ENCODE assay signal across 8 mouse cellular contexts in the genomic region with DNA sequence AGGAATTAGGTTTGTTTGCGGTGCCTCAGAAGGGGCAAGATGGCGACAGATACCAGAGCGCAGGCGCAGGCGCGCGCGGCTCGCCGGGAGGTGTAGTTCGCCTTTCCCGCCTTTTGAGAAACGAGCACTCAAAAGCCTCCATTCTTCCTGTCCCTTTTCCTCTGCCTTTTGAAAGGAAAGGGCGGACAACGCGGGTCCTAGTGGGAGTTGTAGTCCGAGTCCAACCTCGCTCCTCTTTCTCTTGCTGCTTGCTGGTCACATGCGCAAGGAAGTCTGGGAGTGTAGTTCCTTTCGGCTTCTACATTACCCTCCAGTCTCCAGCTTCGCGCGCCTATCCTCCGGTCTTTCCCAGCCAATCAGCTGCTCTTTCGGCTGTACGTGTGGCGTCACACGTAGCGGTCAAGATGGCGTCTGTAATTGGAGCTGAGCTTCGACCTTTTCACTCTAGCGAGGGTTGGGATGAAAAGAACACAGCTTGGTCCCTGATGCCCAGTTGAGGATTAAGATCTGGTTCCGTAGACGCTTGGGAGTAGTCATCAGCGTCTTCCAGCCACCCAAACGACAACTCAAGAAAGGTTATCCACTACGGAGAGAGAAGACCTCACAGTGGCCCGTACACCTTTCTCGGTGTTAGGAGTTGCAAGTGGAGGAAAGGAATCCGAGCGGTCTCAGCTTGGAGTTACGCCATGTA. TPM values are rescaled to one million over a fixed set of nuclear protein-coding genes. Genes with fewer than 3 reads are reported as not detected.
DNase-seq lines count a peak whose midpoint lies in the region; ATAC-seq and TF ChIP-seq lines count a peak whose summit lies in the region.

TSS of gene Emsy (minus strand) at position 253 of the 691 bp plus-strand sequence.

- peak within 1 kb of the TSS; percentile 100 for H3K4me3 ChIP-seq in E14TG2a.4 (replicated peaks; ENCODE audit: low read length)
- peak within 1 kb of the TSS; percentile 93 for H3K4me3 ChIP-seq in forebrain, embryonic 12.5 days (replicated peaks)
- peak within 1 kb of the TSS; percentile 84 for H3K4me3 ChIP-seq in heart, postnatal 0 days (ENCODE audit: low read depth, low read length)
- H3K4me3 ChIP-seq in liver, embryonic 16.5 days (ENCODE audit: low read depth, low read length) = peak within 1 kb of the TSS; percentile 99
- peak within 1 kb of the TSS; percentile 93 for H3K4me3 ChIP-seq in neural tube, embryonic 13.5 days
- H3K4me3 ChIP-seq in testis, adult 2 months (ENCODE audit: control insufficient read depth, low read depth, low read length) = peak within 1 kb of the TSS; percentile 99

- TF ChIP-seq POLR2A in testis, adult 2 months (IDR thresholded peaks at IDR 0.05; ENCODE audit: control insufficient read depth, low read depth, low read length) = peak; percentile 85

- WGBS in forebrain, embryonic 12.5 days = under 1% methylated on average over 42 of the region's 42 CpGs
- under 1% methylated on average over 42 of the region's 42 CpGs for WGBS in heart, postnatal 0 days
- WGBS in liver, embryonic 16.5 days (ENCODE audit: insufficient replicate concordance) = under 1% methylated on average over 42 of the region's 42 CpGs
- under 1% methylated on average over 42 of the region's 42 CpGs for WGBS in neural tube, embryonic 13.5 days

- H3K4me2 ChIP-seq in forebrain, embryonic 12.5 days = peak within 1 kb of the TSS; percentile 78
- peak within 1 kb of the TSS; percentile 70 for H3K4me2 ChIP-seq in heart, postnatal 0 days (ENCODE audit: low read depth, low read length)
- peak within 1 kb of the TSS; percentile 94 for H3K4me2 ChIP-seq in liver, embryonic 16.5 days (ENCODE audit: low read depth, low read length)
- peak within 1 kb of the TSS; percentile 79 for H3K4me2 ChIP-seq in neural tube, embryonic 13.5 days

- H3K27me3 ChIP-seq in E14TG2a.4 (ENCODE audit: insufficient read depth, low read length) = no peaks in the 10 kb centered on the region
- H3K27me3 ChIP-seq in forebrain, embryonic 12.5 days = no peaks in the 10 kb centered on the region
- no peaks in the 10 kb centered on the region for H3K27me3 ChIP-seq in heart, postnatal 0 days (ENCODE audit: control insufficient read depth, insufficient read depth, low read length)
- no peaks in the 10 kb centered on the region for H3K27me3 ChIP-seq in liver, embryonic 16.5 days (ENCODE audit: control insufficient read depth, insufficient read depth, low read depth, low read length)
- H3K27me3 ChIP-seq in neural tube, embryonic 13.5 days = no peaks in the 10 kb centered on the region
- no peaks in the 10 kb centered on the region for H3K27me3 ChIP-seq in testis, adult 2 months (ENCODE audit: control insufficient read depth, insufficient read depth, low read length)

- TF ChIP-seq EP300 in heart, postnatal 0 days (IDR thresholded peaks at IDR 0.05; ENCODE audit: low read depth) = peak; percentile 59; the same call in 1 of the 2 replicates

- DNase-seq in c-Kit-positive CD71-positive TER-119-positive erythroid progenitor cells, embryonic 14.5 days (ENCODE audit: low spot score) = peak; percentile 93
- DNase-seq in heart, postnatal 0 days (ENCODE audit: low spot score) = peak; percentile 100
- peak; percentile 91 to 95 for DNase-seq in kidney, postnatal 4 days

- H3K4me1 ChIP-seq in E14TG2a.4 (replicated peaks; ENCODE audit: low read depth, low read length) = peaks cover 24% of the 10 kb centered on the region
- H3K4me1 ChIP-seq in forebrain, embryonic 12.5 days = peaks cover 28% of the 10 kb centered on the region
- H3K4me1 ChIP-seq in heart, postnatal 0 days (ENCODE audit: control insufficient read depth, insufficient read depth) = peaks cover 25% of the 10 kb centered on the region
- H3K4me1 ChIP-seq in liver, embryonic 16.5 days (ENCODE audit: control insufficient read depth, low read depth, low read length) = peaks cover 15% of the 10 kb centered on the region
- H3K4me1 ChIP-seq in neural tube, embryonic 13.5 days (replicated peaks) = peaks cover 44% of the 10 kb centered on the region
- no peaks in the 10 kb centered on the region for H3K4me1 ChIP-seq in testis, adult 2 months (ENCODE audit: control insufficient read depth, insufficient read depth, low read length)

- no peaks in the 10 kb centered on the region for H3K9me3 ChIP-seq in E14TG2a.4 (ENCODE audit: low read length)
- H3K9me3 ChIP-seq in forebrain, embryonic 12.5 days = no peaks in the 10 kb centered on the region
- H3K9me3 ChIP-seq in heart, postnatal 0 days (replicated peaks; ENCODE audit: control insufficient read depth, low read length) = no peaks in the 10 kb centered on the region
- H3K9me3 ChIP-seq in liver, embryonic 16.5 days (replicated peaks; ENCODE audit: control insufficient read depth, low read length) = no peaks in the 10 kb centered on the region
- no peaks in the 10 kb centered on the region for H3K9me3 ChIP-seq in neural tube, embryonic 13.5 days

- TF ChIP-seq CTCF in E14TG2a.4 (conservative IDR thresholded peaks at IDR 0.05; ENCODE audit: low read length) = no peak
- no peak for TF ChIP-seq CTCF in heart, postnatal 0 days (IDR thresholded peaks at IDR 0.05; ENCODE audit: low read depth)
- no peak for TF ChIP-seq CTCF in testis, adult 2 months (IDR thresholded peaks at IDR 0.05; ENCODE audit: control insufficient read depth, insufficient read depth, insufficient replicate concordance, low read depth, low read length)

- H3K36me3 ChIP-seq in E14TG2a.4 (ENCODE audit: insufficient read depth, low read length) = peaks cover 51% of the 10 kb centered on the region
- peaks cover 24% of the 10 kb centered on the region for H3K36me3 ChIP-seq in forebrain, embryonic 12.5 days (replicated peaks)
- peaks cover 19% of the 10 kb centered on the region for H3K36me3 ChIP-seq in heart, postnatal 0 days (replicated peaks; ENCODE audit: control insufficient read depth, insufficient read depth, low read length)
- peaks cover 10% of the 10 kb centered on the region for H3K36me3 ChIP-seq in liver, embryonic 16.5 days (ENCODE audit: control insufficient read depth, insufficient read depth)
- peaks cover 20% of the 10 kb centered on the region for H3K36me3 ChIP-seq in neural tube, embryonic 13.5 days
- no peaks in the 10 kb centered on the region for H3K36me3 ChIP-seq in testis, adult 2 months (ENCODE audit: control insufficient read depth, insufficient read depth, low read length)

- peak within 1 kb of the TSS; percentile 95 for H3K9ac ChIP-seq in forebrain, embryonic 12.5 days
- H3K9ac ChIP-seq in heart, postnatal 0 days (replicated peaks; ENCODE audit: low read depth, low read length) = peak within 1 kb of the TSS; percentile 83
- peak within 1 kb of the TSS; percentile 89 for H3K9ac ChIP-seq in liver, embryonic 16.5 days (ENCODE audit: low read depth, low read length)
- peak within 1 kb of the TSS; percentile 91 for H3K9ac ChIP-seq in neural tube, embryonic 13.5 days

- peak; percentile 96 for ATAC-seq in forebrain, embryonic 12.5 days (ENCODE audit: low FRiP score)
- ATAC-seq in heart, postnatal 0 days (ENCODE audit: insufficient read depth, low read depth) = peak; percentile 96
- peak; percentile 94 for ATAC-seq in liver, embryonic 16.5 days (ENCODE audit: low read depth)
- ATAC-seq in neural tube, embryonic 13.5 days (ENCODE audit: low read depth) = peak; percentile 96

- peak within 1 kb of the TSS; percentile 97 for H3K27ac ChIP-seq in forebrain, embryonic 12.5 days
- H3K27ac ChIP-seq in heart, postnatal 0 days (ENCODE audit: low read depth) = peak within 1 kb of the TSS; percentile 95
- H3K27ac ChIP-seq in liver, embryonic 16.5 days (ENCODE audit: low read length) = peak within 1 kb of the TSS; percentile 92
- peak within 1 kb of the TSS; percentile 96 for H3K27ac ChIP-seq in neural tube, embryonic 13.5 days (replicated peaks)
- H3K27ac ChIP-seq in testis, adult 2 months (ENCODE audit: control insufficient read depth, insufficient read depth, low read depth, low read length) = peak within 1 kb of the TSS; percentile 92

RNA-seq across cellular contexts. Expression of gene Emsy, which starts in this region (rescaled TPM):
- polyA plus RNA-seq in forebrain, embryonic 12.5 days (2016; fragmentation: Nextera tagmentation; extraction: Ambion mirVana) = 39.7 and 56.7 TPM in 2 replicates
- 20.1 and 33.2 TPM in 2 replicates for total RNA-seq in heart, postnatal 0 days (2014; rRNA removed; ENCODE audit: low replicate concordance)
- polyA plus RNA-seq in heart, postnatal 0 days (2015; fragmentation: Nextera tagmentation; extraction: Ambion mirVana) = 8.8 and 9.1 TPM in 2 replicates
- 5.4 and 7.4 TPM in 2 replicates for polyA plus RNA-seq in liver, embryonic 16.5 days (2015; fragmentation: Nextera tagmentation; extraction: Ambion mirVana)
- 35.1 and 35.2 TPM in 2 replicates for polyA plus RNA-seq in neural tube, embryonic 13.5 days (2015; fragmentation: Nextera tagmentation; extraction: Ambion mirVana)
- 17.6 and 19.3 TPM in 2 replicates for polyA plus RNA-seq in testis, adult 2 months (2012; rRNA removed)

Comparison
In these comparisons a context has a peak if more than half of its experiments do, and no peak if none do; other contexts are left out.
1. Peak in every context shown above with its lines: DNase-seq, ATAC-seq, H3K4me3 ChIP-seq and H3K27ac ChIP-seq.